Mouse (Mus musculus): ENCODE measurements around the gene Gm11639. TPM values are rescaled to one million over a fixed set of nuclear protein-coding genes. Genes with fewer than 3 reads are reported as not detected.
A peak's percentile ranks its signal among the peaks of the same experiment; 100 is the strongest.

The Gm11639 gene
- polyA plus RNA-seq, 1 experiment from 2014 or later = 0.07 TPM

- H3K4me1 ChIP-seq (replicated peaks) = peaks cover 87% of the 10 kb centered on the region
- DNase-seq (peak; percentile 65), ATAC-seq (ENCODE audit: low read depth) (peak; percentile 82)
- 22% methylated on average over 12 of the region's 12 CpGs for WGBS (ENCODE audit: insufficient replicate concordance)
- peak overlapping the region; percentile 97 for H3K27ac ChIP-seq
- H3K4me2 ChIP-seq = peak overlapping the region; percentile 69
- H3K36me3 ChIP-seq = no peaks in the 10 kb centered on the region
- no peaks in the 10 kb centered on the region for H3K27me3 ChIP-seq
- H3K9me3 ChIP-seq (replicated peaks) = no peaks in the 10 kb centered on the region
- H3K4me3 ChIP-seq (replicated peaks) = peak overlapping the region; percentile 39
- H3K9ac ChIP-seq = peak overlapping the region; percentile 60
Measured at GRCm38 (mm10) chr11:105153068-105153833, 467.7 kb downstream of the Gm11639 start.

GRCm38 (mm10) chr11:105155915-105156314, 470.4 kb downstream of the Gm11639 start:
- ATAC-seq (ENCODE audit: low read depth) (no peak), DNase-seq (no peak)
- no peak overlapping the region for H3K4me3 ChIP-seq (replicated peaks)
- no peak overlapping the region for H3K9ac ChIP-seq
- no peaks in the 10 kb centered on the region for H3K36me3 ChIP-seq
- WGBS (ENCODE audit: insufficient replicate concordance) = 56% methylated on average over 4 of the region's 4 CpGs
- no peak overlapping the region for H3K4me2 ChIP-seq
- peaks cover 88% of the 10 kb centered on the region for H3K4me1 ChIP-seq (replicated peaks)
- H3K27ac ChIP-seq = peak overlapping the region; percentile 80
- H3K27me3 ChIP-seq = no peaks in the 10 kb centered on the region
- no peaks in the 10 kb centered on the region for H3K9me3 ChIP-seq (replicated peaks)

- no peaks in the 10 kb centered on the region for H3K9me3 ChIP-seq (replicated peaks)
- DNase-seq = no peak
- no peak for ATAC-seq (ENCODE audit: low read depth)
- WGBS (ENCODE audit: insufficient replicate concordance) = 45% methylated on average over 19 of the region's 19 CpGs
- H3K27ac ChIP-seq = peak overlapping the region; percentile 80
- H3K4me3 ChIP-seq (replicated peaks) = peak overlapping the region; percentile 52
- peak overlapping the region; percentile 58 for H3K4me2 ChIP-seq
- no peaks in the 10 kb centered on the region for H3K27me3 ChIP-seq
- peak overlapping the region; percentile 59 for H3K9ac ChIP-seq
- no peaks in the 10 kb centered on the region for H3K36me3 ChIP-seq
- H3K4me1 ChIP-seq (replicated peaks) = peaks cover 79% of the 10 kb centered on the region
Measured at GRCm38 (mm10) chr11:105156748-105157267, 471.3 kb downstream of the Gm11639 start.

GRCm38 (mm10) chr11:105158047-105158446, 472.5 kb downstream of the Gm11639 start:
- ATAC-seq (ENCODE audit: low read depth) (no peak), DNase-seq (no peak)
- peak overlapping the region; percentile 80 for H3K27ac ChIP-seq
- H3K4me2 ChIP-seq = peak overlapping the region; percentile 58
- H3K9me3 ChIP-seq (replicated peaks) = no peaks in the 10 kb centered on the region
- no peaks in the 10 kb centered on the region for H3K36me3 ChIP-seq
- H3K4me1 ChIP-seq (replicated peaks) = peaks cover 68% of the 10 kb centered on the region
- H3K27me3 ChIP-seq = no peaks in the 10 kb centered on the region
- peak overlapping the region; percentile 52 for H3K4me3 ChIP-seq (replicated peaks)
- H3K9ac ChIP-seq = peak overlapping the region; percentile 41; the same call in 1 of the 2 replicates

GRCm38 (mm10) chr11:105159673-105160360, 474.3 kb downstream of the Gm11639 start:
- H3K4me1 ChIP-seq (replicated peaks) = peaks cover 51% of the 10 kb centered on the region
- peaks cover 5% of the 10 kb centered on the region for H3K9me3 ChIP-seq (replicated peaks)
- no peak overlapping the region for H3K9ac ChIP-seq
- peaks cover 5% of the 10 kb centered on the region for H3K27me3 ChIP-seq
- H3K4me3 ChIP-seq (replicated peaks) = no peak overlapping the region
- DNase-seq = no peak
- H3K36me3 ChIP-seq = peaks cover 5% of the 10 kb centered on the region; the same call in 1 of the 2 replicates
- no peak for ATAC-seq (ENCODE audit: low read depth)
- no peak overlapping the region for H3K27ac ChIP-seq
- no peak overlapping the region for H3K4me2 ChIP-seq
- WGBS (ENCODE audit: insufficient replicate concordance) = 59% methylated on average over 6 of the region's 6 CpGs

- Histone ChIP-seq H3K4me1 (replicated peaks) (peaks cover 36% of the 10 kb centered on the region), H3K9ac (no peak overlapping the region), H3K4me2 (no peak overlapping the region), H3K4me3 (replicated peaks) (no peak overlapping the region), H3K9me3 (replicated peaks) (peaks cover 13% of the 10 kb centered on the region), H3K27me3 (peaks cover 21% of the 10 kb centered on the region), H3K36me3 (peaks cover 18% of the 10 kb centered on the region), H3K27ac (no peak overlapping the region)
- WGBS (ENCODE audit: insufficient replicate concordance) = 88% methylated on average over 2 of the region's 2 CpGs
- DNase-seq = no peak
- ATAC-seq (ENCODE audit: low read depth) = no peak
Measured at GRCm38 (mm10) chr11:105161411-105161810, 475.9 kb downstream of the Gm11639 start.

- Histone ChIP-seq H3K9me3 (replicated peaks) (peaks cover 13% of the 10 kb centered on the region), H3K36me3 (peaks cover 21% of the 10 kb centered on the region), H3K4me1 (replicated peaks) (peaks cover 2% of the 10 kb centered on the region), H3K27ac (no peak overlapping the region), H3K4me2 (no peak overlapping the region), H3K4me3 (replicated peaks) (no peak overlapping the region), H3K9ac (no peak overlapping the region), H3K27me3 (peaks cover 25% of the 10 kb centered on the region)
- ATAC-seq (ENCODE audit: low read depth) (no peak), DNase-seq (no peak)
- WGBS (ENCODE audit: insufficient replicate concordance) = 75% methylated on average over 69 of the region's 69 CpGs
Measured at GRCm38 (mm10) chr11:105164516-105165510, 479.3 kb downstream of the Gm11639 start.

- WGBS (ENCODE audit: insufficient replicate concordance) = 82% methylated on average over 10 of the region's 10 CpGs
- Histone ChIP-seq H3K4me1 (replicated peaks) (peaks cover 9% of the 10 kb centered on the region), H3K4me2 (no peak overlapping the region), H3K9ac (no peak overlapping the region), H3K27me3 (peaks cover 25% of the 10 kb centered on the region), H3K9me3 (replicated peaks) (peaks cover 13% of the 10 kb centered on the region), H3K4me3 (replicated peaks) (no peak overlapping the region), H3K27ac (no peak overlapping the region), H3K36me3 (peaks cover 21% of the 10 kb centered on the region)
- ATAC-seq (ENCODE audit: low read depth) (no peak), DNase-seq (no peak)
Measured at GRCm38 (mm10) chr11:105166780-105167179, 481.3 kb downstream of the Gm11639 start.

Other genes starting within 250 kb of the Gm11639 start
- gene Kansl1, start 216.8 kb upstream of the Gm11639 start, polyA plus RNA-seq (2015; fragmentation: Nextera tagmentation; extraction: Ambion mirVana) = 4.8 and 6.4 TPM in 2 replicates
- gene Cdc27, start 135.1 kb upstream of the Gm11639 start, polyA plus RNA-seq (2015; fragmentation: Nextera tagmentation; extraction: Ambion mirVana) = 22.9 and 29.4 TPM in 2 replicates
- 4.6 and 4.9 TPM in 2 replicates for gene Myl4, start 135.0 kb upstream of the Gm11639 start, polyA plus RNA-seq (2015; fragmentation: Nextera tagmentation; extraction: Ambion mirVana)
- gene Itgb3, start 77.7 kb upstream of the Gm11639 start, polyA plus RNA-seq (2015; fragmentation: Nextera tagmentation; extraction: Ambion mirVana) = 16.5 and 21.4 TPM in 2 replicates

Measured in liver, embryonic 13.5 days (tissue).